Mouse (Mus musculus) gastrocnemius, postnatal 14 days (tissue): ENCODE measurements around the gene F2rl1. TPM values are rescaled to one million over a fixed set of nuclear protein-coding genes. Genes with fewer than 3 reads are reported as not detected.
"Not testable (repeated sequence)": the region's sequence is repeated elsewhere in the genome, so short reads cannot be mapped to it uniquely, and the experiment has no call there.

ENCODE experiments used
- DNase-seq: peaks from one replicate; pipeline ENCODE4 v3.0.0; 2021; ENCODE audit warnings: mixed read lengths
- intact Hi-C: fragments of 180-260 bp; cut with DNase I; formaldehyde crosslinking; loops from one replicate; pipeline ENCODE4 v1.15.1; 2025; ENCODE audit warnings: low total_unique reads
- total RNA-seq, 2 experiments: library from RNA; stranded (reverse); gene quantifications; 2 replicates each; pipeline ENCODE4 v1.2.3; 2021

Gene F2rl1
- total RNA-seq, 2 experiments from 2014 or later = 0.44 to 0.57 TPM

DNA sequence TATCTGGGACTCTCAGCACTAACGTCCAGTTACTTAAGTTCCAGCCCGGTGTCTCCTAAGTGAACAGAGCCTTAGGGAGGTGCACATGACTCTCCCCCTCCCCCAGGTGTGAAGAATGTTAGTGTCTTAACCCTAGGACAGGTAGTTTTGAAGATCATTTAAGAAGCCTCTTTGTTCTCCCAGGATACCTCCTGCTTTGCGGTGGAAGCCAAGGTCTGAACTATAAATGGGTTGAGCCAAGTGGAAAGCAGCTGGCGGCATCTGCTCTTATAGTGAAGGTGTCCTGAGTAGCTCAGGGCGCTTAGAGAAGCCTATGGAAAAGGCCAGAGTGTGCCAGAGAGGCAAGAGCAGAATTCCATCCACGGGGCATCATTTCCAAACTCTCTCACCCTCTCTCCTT is 10.0 kb upstream of the F2rl1 start:
- DNase-seq = no peak
- intact Hi-C loops = no loop called here

DNA sequence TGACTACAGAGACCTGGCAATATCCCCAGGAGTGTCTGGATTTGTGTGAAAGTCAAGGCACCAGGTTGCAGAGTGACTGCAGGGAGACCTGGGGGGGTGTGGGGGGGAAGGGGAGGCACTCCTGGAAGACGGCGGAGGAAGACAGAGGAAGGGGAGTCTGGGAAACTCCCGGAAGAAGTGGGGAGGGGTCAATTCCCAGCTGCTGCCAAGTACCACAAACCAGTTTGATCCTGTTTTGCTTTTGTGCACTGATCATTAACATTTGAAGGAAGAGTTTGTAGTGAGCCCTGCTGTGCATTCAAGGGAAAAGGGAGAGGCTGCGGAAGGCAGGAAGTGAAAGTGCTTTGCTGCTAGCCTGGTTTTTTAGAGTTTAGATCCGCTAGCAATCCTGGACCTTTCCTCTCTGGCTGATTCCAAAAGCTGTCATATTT is 9.1 kb upstream of the F2rl1 start:
- intact Hi-C loops = no loop called here
- no peak for DNase-seq

DNA sequence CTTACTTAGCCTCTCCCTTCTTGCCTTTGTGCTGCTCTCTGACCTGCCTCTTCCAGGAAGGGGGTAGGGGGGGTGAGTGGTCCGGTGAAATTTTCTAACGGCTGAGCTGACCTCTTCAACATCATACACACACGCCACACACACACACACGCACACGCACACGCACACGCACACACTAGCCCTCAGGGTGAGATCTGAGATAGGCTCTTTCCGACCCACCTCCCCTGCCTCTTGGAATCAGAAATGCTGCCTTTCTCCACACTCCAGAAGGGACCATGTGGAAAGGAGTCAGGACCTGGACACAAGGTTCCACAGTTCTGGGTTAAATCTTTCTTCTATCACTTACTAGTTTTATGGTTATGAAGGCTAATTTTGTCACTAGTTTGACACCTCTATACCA is 8.6 kb upstream of the F2rl1 start:
- intact Hi-C loops = no loop called here
- DNase-seq = no peak

DNA sequence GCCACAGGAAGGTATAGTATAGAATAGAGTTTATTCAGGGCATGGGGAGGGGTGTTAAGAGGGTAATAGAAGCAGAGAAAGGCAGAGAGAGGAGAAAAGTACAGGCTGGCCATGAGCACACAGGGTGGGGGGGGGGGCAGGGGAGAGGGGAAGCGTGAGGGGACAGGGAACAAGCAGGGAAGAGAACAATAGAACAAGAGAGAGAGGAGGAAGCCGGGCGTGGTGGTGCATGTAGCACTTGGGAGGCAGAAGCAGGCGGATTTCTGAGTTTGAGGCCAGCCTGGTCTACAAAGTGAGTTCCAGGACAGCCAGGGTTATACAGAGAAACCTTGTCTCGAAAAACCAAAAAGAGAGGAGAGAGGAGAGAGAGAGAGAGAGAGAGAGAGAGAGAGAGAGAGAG is 8.1 kb upstream of the F2rl1 start:
- intact Hi-C loops, DNase-seq: not testable (repeated sequence)

DNA sequence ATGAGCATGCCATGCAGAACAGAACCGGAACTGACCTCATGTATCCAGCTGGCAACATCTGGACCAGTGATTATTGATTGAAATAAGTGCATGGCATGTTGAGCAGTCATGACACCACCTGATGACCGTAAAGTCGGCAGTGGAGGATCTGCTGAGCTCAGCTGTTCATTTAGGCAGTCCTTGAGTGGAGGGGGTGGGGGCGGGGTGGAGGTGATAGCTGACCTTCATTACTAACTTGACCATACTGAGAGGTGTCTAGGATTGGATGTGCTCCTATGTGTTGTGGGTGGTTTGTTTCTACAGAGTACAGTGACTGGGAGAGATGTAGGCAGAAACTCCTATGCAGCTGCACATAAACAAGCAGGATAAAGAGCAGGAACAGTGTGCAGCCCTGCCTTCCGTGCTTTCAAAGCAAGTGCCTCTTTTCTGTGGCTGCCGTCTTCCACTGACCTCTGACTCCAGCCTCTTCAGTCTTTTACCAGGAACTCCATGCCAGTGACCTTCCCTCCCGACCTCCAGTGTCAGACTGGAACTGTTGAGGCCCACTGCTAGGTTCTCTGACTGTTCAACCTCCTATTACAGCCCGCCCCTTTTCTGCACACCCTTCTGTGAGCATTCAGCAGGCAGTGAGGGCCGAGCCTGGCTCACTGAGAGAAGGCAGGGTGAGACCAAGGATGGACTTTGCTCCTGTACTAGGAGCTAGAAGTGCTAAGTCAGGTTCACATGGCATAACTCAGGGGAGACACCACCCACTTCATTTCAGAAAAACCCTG is 6.4 kb upstream of the F2rl1 start:
- DNase-seq = no peak
- intact Hi-C loops = no loop called here

DNA sequence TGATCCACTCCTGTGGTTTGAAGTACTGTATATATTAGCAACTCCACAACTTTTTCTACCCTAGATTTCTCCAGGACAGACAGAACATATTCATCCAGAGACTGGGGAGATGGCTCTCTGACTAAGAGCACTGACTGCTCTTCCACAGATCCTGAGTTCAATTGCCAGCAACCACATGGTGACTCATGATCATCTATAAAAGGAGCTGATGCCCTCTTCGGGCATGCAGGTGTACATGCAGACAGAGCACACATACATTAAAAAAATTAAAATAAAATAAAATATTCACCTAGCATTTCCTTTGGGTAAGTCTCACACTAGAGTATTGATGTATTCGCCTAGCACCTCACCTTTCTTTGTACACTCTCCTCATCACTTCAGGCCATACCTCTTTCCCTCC is 4.2 kb upstream of the F2rl1 start:
- intact Hi-C loops = no loop called here
- DNase-seq = no peak

DNA sequence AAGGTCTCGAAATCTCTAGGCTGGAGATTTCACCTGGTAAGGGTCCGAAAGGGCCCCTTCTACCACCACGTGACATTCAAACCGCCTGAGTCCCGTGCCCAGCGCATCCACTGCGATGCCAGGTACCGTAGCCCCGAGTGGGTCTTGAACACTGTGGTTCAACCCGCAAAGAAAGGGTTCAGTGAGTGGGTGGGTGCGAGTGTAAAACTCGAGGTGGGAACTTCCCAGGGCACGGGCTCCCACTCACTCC is 678 bp downstream of the F2rl1 start:
- intact Hi-C loops = no loop called here
- no peak for DNase-seq

DNA sequence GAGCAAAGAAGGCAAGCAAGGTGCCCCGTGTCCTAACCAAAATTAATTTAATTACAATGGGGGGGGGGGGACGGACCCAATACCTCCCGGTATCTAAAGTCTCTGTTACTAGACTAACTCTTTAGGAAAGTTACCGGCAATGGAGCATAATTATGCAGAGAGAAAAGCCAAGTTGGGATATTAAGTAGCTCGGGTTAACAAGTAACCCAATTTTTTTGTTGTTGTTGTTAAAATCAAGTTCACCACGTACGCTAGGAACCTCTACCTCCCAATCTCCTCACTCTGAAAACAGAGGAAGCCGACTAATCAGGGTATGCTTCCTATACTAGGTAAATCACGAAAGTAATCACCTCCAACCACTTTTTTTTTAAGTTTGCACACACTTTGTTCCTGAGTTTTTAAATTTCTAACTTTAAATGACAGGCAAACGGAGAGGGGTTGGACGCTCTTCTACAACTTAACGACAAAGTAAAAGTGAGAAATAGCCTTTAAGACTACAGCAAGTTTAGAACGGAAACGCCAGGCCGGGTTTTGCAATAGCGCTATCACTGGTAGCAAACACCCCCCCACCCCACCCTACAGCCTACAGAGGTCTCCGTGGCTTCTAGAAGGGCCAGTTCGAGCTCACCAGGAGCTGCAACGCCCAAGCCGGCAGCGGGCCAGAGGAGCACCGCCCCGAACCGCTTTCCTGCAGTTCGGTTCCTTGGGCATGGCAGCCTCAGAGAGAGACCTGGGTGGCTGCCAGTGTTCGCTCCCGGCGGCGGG is 1.2 kb downstream of the F2rl1 start:
- intact Hi-C loops = no loop called here
- DNase-seq = peak; percentile 47

DNA sequence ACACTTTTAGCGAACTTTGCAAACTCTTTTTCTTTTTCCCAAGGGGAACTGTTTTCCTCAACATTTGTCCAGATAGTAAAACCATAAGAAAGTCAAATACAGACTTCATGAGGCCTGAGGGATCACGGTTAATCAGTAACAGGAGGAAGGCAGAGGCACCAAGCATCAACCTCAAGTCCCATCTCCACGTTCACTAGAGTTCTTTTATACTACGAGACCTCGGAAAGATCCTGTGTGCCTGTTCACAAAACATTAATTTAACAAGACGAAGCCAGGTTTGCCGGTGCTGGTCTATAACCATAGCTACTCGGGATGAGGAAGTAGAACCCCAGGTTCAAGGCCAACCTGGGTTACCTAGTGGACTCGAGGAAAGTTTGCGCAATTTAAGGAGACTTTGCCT is 2.9 kb downstream of the F2rl1 start:
- intact Hi-C loops = no loop called here
- DNase-seq = no peak

DNA sequence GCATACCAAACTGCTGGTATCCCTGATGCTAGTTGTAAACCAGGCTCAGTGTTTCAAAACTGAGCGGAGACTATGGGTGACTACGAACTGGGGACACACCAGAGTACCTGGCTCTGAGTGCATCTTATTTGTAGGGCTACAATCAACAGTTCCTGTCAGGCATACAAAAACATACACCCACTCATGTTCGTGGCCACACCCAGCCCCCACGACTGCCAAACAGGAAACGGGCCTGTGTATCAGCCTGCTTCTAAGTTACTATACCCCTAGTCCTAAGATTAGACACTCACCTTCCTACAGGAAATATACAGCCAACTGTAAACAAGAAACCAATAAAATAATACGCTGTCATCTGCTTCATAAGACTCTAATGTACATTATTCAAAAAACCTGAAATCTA is 4.0 kb downstream of the F2rl1 start:
- intact Hi-C loops = no loop called here
- DNase-seq = no peak

DNA sequence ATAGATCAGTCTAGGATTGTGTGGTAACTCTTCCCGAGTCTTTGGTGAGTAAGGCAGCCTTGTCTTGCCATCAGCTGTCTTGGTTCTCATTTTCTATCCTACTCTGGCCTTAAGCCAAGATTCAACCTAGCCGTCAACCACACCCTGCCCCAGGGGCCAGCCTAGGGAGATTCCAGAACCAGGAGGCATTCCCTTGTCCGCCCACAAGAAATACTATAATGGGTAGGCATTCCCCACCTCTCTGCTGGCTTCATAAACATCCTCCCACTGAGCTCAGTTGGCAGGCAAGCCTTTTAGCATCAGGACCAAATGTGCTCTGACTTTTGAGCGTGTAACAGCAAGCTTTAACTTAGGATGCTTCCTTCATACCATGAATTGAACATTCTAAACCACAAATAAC is 10.3 kb downstream of the F2rl1 start:
- no peak for DNase-seq
- intact Hi-C loops = no loop called here

DNA sequence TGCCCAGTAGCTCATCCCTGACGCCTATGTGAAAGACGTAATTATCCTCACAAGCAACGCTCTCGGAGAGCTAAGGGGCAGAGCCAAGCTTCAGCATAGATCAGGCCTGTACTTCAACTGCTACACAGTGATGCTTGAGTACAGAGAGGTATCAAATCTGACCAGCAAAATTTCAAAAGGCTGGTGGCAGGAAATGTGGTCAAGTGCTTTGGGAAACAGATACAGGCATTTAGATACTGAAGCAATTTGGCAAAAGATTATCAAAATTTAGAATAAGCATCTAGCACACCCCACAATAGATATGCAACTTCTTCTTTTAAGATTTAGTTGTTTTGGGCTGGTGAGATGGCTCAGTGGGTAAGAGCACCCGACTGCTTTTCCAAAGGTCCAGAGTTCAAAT is 15.0 kb downstream of the F2rl1 start:
- DNase-seq = no peak

DNA sequence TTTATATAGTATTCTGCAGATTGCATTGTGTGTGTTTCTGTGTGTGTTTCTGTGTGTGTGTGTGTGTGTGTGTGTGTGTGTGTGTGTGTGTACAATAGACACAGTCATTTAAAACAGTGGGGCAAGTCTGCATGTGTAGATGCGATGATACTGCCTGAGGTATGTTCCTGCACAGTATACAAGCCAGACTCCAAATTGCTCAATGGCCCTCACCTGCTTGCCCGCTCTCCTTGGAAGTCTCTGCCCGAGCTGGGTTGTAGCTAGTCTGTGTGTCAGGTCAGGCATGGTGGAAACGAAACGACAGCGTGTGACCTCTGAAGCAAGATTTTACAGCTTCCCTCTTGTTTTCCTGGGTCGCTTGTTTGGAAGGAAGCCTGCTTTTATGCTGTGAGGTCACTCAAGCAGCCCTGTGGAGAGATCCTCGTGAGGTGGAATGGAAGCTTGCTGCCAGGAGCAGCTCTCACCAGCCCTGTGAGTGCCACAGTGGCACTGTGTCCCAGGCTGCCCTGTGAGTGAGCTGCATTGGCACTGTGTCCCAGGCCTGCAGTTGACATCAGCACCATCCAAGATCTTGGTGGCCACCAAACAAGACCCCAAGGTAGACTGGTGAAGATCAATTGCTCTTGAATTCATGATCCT is 21.6 kb downstream of the F2rl1 start:
- no peak for DNase-seq
- intact Hi-C loops = no loop called here

More for the DNA sequence above, 15.0 kb downstream of the F2rl1 start:
- intact Hi-C loops = no loop called here

DNA sequence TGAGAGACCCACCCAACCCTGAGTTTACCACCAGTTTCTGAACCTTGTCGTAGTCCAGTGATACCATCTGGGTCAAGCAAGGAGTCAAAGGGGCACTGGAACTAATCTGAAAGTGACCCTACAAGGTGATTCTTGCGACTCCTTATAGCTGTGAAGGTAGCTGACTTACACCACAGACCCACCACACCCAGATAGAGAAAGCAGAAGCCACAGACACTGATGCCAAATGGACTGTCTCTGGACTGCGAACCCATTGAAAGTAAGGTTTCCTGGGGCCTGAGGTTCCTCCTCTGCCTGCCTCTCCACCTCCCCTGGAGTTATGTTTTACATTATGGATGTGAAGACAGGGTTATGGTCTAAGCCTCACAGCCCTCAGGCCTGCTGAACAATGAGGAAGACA is 28.4 kb downstream of the F2rl1 start:
- intact Hi-C loops = no loop called here
- no peak for DNase-seq

DNA sequence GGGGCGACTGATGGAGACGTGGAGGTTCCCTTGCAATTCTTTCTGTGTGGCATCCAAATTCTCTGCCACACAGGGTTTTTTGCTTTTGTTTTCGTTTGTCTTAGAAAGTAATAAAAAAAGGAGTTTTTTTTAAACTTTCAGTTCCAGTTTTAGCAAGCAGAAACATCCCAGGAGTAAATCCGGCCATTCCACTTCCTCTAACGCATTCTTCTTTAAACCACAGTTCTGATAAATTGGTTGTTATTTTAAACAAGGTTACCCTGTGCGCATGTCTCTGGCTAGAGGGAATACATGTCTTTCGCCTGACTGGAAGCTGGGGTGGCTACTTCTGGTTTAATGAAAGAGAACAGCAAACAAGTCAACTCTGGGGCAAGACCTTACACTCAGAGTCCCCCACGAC is 30.2 kb downstream of the F2rl1 start:
- no peak for DNase-seq
- intact Hi-C loops = no loop called here

DNA sequence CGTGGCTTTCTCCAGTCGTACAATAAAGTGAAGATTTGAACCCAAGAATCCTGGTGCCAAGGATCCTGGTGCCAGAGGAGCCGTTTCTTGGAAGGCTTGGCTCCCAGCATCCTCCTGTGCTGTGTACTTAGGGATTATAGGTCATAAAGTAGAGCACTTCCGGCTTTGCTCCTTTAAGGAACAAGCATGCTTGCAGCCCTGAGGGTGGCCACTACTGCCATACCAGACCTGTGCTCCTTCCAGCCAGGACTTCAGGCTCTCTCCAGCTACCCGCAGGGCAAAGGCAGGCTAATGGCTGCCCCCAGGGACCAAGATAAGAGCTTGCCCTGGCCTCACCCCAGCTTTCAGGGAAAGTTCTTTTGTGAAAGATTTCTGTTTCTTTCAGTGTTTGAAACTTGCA is 31.7 kb downstream of the F2rl1 start:
- no peak for DNase-seq
- intact Hi-C loops = no loop called here

DNA sequence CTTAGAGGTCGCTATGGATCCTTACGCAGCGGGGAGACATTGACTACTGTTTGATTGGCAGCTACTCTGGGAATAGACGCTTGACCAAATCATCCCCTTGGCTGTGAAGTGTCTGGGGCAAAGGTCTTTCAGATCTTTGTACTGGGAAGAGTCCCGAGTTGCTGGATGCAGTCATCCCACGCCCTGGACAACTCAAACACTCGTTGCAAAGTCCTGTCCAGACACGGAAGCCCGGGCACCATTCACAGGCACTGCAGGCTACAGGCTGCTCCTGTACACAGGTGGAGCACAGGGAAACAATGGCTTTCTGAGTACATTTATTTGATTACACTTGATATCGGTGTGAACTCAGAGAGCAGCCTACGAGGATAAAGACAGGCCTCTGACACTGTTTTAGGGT is 33.7 kb downstream of the F2rl1 start:
- intact Hi-C loops = no loop called here
- no peak for DNase-seq

DNA sequence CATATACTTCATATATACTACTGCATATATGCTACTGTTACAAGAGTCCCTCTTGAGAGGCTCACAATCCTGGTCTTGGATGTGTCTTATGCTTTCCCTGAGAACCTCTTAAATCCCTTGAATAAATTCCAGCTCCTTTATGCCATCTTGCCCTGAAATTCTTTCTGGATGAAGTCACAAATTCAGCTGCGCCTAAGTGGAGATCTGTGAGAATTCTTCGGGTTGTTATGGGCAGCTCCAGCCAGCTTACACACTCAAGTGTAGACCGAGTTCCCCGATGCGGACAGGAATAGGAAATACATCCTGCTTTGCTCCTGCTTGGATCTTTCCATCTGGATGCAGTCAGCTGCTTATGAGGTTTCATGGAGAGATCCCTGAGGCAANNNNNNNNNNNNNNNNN is 40.4 kb downstream of the F2rl1 start:
- DNase-seq = no peak
- intact Hi-C loops = no loop called here

DNA sequence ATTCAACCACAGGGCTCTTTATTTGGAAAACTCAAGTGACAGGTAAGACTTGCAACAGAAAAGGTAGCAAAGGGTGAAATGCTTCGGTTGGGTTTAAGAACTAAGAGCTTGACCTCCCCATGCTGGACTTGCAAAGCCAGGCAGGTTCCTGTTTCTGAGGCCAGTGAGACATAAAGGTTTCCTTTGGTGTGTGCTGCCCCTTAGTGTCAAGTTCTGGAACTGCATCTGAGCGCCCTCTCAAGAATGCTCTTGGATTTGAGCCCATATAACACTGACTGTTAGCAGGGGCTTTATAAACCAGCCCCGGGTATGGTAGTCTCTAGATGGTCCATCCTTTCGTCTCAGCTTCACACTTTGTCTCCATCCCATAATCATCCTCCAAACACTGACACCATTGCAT is 43.6 kb downstream of the F2rl1 start:
- intact Hi-C loops = loop anchor here (2.0 kb wide), 1 partner anchor 89 kb away; no protein-coding TSS in a partner anchor
- DNase-seq = peak; percentile 62

DNA sequence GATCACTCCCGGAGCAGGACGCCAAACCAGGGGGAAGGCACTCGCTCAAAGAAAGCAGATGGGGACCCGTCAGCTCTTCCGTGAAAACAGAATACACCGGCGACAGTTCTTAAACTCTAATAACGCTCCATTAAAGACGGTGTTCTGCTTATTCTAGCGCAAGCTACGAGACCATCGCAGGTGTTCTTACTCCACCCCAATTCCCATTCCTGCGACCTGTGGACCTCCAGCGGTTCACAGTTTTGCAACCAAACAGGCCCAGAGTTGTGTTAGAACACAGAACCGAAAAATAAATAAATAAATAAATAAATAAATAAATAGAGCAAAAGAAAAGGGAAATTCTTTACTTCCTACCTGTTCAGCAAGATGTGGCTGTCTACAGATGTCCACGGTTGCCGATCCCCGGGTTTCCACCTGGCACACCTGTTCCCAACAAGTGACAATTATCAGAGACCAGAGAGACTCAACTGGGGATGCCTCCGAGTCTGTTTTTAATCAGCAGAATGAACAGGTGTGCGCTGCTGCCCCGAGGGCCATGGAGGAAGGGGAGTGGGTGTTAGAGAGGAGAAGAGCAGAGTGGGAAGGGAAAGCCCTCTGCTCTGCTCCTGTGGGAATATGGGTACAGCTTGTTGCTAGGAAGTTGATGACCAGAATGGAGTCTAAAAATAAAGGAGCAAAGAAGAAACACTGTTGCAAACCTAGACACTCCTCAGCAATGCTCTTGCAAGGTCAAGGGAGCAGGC is 46.2 kb downstream of the F2rl1 start, which contains the start of gene S100z:
Gene S100z, minus strand, starts transcription at position 51 of the 743 bp plus-strand sequence.
- DNase-seq = no peak
- intact Hi-C loops = no loop called here
